Mouse (Mus musculus) gastrocnemius, adult 8-10 months (tissue): ENCODE measurements around the gene Prim1. TPM values are rescaled to one million over a fixed set of nuclear protein-coding genes. Genes with fewer than 3 reads are reported as not detected.
"Not testable (repeated sequence)": the region's sequence is repeated elsewhere in the genome, so short reads cannot be mapped to it uniquely, and the experiment has no call there.

Experiments used
- DNase-seq, 2 experiments: peaks; one replicate each; pipeline ENCODE4 v3.0.0; 2022; ENCODE audit warnings: low spot score in 2 of 2
- total RNA-seq, 4 experiments: library from RNA; stranded (reverse); gene quantifications; 2 replicates each; pipeline ENCODE4 v1.2.4; 2022

Gene Prim1
- total RNA-seq, 4 experiments from 2014 or later, result 0.40 to 1.0 (median 0.45) TPM

DNA sequence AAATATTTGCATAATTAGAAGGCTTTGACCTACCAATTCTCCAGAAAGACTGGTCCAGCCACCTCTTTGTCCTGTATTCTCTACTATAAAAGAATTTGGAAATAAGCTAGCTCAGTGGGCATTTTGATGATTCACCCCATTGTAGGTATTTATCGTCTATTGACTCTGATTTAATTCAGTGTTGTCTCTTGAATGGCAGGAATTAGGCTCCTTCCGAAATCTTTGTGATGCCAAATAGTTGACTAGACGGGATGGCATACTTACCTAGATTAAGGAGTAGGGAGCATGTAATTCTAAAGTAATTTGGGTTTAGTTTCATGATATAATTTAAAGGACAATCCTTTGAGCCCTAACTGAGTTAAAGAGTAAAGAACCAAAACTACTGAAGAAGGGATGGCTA is 23.0 kb downstream of the Prim1 start:
- DNase-seq, result no peak

DNA sequence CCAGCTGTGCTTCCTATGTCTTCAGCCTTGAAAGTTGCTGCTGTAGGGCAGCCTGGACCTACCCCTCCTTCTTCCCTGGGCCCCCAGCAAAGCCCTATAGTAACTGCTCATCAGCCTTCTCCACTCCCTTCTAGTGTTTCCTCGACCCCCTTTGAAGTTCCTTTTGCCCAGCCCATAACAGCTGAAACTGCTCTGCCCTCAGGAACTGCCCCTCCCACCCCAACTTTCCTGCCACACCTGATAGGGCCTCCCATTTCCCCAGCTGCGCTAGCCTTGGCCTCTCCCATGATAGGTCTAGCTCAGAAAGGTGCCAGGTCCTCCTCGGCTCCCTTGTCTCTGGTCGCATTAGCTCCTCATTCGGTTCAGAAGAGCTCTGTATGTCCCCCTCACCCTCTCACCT is 24.2 kb downstream of the Prim1 start:
- no peak for DNase-seq

DNA sequence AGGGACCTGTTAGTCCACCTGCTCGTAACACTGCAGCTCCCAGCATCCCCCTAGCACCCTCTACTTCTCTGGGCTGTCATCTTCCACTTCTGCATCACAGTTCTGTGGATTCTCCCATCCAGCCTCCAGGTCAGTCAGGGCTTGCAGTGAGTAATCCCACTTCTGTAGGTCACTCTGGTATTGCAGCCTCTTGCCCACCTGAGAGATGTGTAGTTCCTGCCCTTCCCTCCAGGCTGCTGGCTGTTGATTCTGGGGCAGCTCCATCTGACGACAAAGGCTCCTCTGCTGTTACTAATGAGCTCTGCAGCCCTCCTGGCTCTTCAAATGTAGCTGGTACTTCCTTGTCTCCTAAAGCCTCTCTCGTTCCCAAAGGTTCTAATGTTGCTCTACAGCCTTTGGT is 24.9 kb downstream of the Prim1 start:
- no peak for DNase-seq

DNA sequence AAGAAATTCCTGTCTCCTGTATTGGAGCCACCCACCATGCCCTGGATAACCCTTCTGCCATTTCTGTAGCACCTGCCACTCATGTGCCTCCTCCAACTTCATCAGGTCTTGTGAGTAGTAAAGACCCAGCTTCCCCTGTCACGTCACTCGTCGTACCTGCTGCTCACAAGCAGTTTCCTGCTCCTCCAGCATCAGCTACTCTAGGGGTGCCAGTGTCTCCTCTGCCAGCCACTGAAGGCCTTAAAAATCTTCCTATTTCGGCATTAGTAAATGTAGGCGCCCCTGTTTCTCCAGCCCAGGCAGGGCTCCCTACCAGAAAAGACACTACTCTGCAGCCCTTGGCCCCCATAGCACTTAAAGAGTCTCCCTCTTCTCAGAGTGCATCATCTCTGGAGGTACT is 25.3 kb downstream of the Prim1 start:
- DNase-seq, result no peak

DNA sequence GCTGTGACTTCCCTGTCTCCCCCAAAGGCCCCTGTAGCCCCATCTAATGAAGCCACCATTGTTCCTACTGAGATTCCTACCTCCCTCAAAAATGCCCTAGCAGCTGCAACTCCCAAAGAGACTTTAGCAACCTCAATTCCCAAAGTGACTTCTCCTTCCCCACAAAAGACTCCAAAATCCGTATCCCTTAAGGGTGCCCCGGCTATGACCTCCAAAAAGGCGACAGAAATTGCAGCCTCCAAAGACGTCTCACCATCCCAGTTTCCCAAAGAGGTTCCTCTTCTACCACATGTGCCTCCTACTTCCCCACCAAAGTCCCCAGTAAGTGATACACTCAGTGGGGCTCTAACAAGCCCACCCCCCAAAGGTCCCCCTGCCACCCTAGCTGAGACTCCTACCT is 26.7 kb downstream of the Prim1 start:
- DNase-seq, result no peak

DNA sequence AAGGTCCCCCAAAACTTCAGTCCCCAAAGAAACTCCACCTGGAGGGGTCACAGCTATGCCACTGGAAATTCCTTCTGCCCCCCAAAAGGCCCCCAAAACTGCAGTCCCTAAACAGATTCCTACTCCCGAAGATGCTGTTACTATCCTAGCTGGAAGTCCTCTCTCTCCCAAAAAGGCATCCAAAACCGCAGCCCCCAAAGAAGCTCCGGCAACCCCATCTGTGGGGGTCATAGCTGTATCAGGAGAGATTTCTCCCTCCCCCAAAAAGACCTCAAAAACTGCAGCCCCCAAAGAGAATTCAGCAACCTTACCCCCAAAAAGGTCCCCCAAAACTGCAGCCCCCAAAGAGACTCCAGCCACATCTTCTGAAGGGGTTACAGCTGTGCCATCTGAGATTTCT is 27.5 kb downstream of the Prim1 start:
- DNase-seq, result no peak

DNA sequence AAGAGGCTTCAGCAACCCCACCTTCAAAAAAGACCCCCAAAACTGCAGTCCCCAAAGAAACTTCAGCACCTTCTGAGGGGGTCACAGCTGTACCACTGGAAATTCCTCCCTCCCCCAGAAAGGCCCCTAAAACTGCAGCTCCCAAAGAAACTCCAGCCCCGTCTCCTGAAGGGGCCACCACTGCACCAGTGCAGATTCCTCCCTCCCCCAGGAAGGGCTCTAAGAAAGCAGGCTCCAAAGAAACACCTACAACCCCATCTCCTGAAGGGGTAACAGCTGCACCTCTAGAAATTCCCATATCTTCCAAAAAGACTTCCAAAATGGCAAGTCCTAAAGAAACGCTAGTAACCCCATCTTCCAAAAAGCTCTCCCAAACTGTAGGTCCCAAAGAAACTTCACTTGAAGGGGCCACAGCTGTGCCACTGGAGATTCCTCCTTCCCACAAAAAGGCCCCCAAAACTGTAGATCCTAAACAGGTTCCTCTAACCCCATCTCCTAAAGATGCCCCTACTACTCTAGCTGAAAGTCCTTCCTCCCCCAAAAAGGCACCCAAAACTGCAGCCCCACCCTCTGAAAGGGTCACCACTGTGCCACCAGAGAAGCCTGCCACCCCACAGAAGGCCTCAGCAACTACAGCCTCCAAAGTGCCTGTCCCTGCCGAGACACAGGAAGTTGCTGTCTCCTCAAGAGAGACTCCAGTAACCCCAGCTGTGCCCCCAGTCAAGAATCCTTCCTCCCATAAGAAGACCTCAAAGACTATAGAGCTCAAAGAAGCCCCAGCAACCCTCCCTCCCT is 28.3 kb downstream of the Prim1 start:
- DNase-seq, result no peak

DNA sequence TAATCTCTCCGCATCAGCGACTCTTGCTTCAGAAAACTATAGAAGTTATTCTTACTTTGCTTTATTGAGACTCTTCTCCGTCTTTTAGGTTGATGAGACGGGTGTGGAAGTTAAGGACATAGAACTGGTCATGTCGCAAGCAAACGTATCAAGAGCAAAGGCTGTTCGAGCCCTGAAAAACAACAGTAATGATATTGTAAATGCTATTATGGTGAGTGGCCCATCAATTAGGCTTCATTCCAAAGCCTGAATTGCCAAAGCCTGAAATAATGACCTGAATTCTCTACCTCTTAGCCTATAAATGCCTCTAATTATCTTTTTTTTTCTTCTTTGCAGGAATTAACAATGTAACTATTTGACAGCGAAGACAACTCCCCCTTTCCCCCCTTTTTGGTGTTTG is 33.2 kb downstream of the Prim1 start:
- DNase-seq, result no peak

DNA sequence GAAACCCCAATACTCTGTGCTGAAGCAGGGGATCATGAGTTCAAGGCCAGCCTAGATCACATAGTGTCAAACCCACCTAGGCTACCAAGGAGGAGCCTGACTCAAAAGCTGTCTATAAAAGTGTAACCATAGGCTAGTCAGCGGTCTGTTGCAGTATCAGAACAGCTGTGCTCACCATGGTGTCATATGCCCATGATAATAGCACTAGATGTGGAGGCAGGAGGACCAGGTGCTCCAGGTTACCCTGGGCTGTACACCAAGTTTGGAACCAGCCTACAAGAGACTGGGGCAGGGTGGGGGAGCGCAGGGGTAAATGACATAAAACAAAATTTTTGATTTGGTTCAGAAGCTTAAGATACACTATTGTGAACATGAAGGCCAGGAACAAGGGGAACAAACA is 34.8 kb downstream of the Prim1 start:
- DNase-seq, result no peak

DNA sequence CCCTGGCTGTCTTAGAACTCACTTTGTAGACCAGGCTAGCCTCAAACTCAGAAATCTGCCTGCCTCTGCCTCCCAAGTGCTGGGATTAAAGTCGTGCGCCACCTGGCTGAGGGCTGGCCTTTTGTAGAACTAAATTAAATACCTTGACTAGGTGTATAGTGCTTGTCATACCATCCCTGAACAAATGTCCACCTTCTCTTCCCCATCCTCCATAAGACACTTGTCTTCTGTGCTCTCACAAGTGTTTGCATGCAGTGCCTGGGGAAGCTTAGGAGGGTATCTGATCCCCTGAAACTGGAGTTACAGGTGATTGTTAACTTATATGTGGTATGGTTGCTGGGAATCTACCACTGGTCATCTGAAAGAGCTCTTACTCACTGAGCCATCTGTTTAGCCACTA is 35.4 kb downstream of the Prim1 start:
- DNase-seq, result no peak

DNA sequence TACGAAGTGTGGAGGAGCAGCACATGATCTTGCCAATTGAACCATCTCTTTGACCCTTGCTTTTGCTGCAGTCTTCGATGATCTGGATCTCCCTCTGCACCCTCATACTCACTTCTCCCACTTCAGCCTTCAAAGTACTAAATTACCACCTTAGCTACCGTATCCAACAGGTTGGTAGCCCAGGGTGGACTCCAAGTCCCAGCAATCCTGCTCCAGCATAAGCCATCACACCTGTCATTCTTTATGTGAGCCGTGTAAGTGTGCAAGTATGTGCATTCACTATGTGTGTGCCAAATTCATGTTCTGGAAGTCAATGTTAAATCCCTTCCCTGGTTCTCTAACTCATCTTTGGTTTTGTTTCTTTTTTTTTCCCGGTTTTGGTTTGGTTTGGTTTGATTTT is 36.6 kb downstream of the Prim1 start:
- no peak for DNase-seq

DNA sequence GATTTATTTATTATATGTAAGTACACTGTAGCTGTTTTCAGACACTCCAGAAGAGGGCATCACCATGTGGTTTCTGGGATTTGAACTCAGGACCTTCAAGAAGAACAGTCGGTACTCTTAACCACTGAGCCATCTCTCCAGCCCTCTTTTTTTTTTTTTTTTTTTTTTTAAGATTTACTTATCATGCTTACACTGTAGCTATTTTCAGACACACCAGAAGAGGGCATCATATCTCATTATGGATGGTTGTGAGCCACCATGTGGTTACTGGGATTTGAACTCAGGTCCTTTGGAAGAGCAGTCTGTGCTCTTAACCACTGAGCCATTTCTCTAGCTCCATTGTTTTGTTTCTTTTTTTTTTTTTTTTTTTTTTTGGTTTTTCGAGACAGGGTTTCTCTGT is 37.2 kb downstream of the Prim1 start:
- DNase-seq, result not testable (repeated sequence)

DNA sequence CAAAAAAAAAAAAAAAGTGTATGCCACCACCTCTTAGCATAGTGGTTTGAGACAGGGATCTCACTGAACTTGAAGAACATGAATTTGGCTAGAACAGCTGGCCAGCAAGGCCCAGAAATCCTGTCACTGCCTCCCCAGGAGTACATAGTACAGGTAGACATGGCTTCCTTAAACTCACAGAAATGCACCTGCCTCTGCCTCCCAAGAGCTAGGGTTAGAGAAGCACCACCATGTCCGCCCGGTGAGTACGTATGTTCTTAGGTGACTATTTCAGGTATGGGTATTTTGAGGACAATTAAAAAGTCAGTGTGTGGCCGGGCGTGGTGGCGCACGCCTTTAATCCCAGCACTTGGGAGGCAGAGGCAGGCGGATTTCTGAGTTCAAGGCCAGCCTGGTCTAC is 38.0 kb downstream of the Prim1 start:
- DNase-seq, result no peak

DNA sequence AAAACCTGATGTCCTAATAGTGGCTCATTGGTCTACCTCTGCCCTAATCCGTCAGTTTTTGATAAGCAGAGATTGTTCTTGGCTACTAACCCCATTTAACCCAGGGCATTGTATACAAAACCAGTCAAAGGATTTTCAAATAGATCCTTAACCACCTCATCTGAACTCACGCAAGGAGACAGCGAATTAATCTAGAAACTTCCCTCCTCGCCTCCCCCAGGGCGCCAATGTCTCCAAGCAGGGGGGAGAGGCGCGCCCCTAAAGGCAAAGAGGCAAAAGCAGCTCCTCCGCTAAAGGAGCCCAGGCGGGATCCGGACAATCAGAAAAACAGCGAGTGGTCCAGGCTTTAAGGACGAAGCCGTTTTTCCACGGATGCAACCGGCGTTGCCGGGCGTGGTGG is 43.2 kb downstream of the Prim1 start:
- no peak for DNase-seq

DNA sequence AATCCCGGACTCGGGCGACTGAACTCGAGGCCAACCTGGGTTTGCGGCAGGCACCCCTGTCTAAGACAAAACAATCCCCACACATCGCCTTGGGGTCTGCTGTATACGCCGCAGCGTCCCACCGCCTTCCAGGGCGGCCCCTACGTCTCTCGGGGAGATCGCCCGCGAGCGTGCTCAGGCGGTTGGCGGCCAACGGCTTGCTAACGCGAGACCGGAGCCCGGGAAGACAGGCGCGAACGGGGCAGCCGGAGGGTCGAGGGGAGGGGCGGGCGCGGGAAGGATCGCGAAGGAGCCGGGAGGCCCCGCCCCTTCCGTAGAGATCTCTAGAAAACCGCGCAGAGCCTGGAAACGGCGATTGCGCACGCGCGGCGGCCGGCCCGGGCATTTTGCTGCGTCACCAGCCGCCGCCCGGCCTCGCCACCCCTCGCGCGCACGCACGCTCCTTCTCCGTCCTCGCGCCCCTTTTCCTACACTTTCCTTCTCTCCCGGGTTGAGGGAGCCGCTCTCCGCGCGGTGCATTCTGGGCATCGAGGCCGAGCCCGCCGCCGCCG is 43.7 kb downstream of the Prim1 start, which contains the start of gene Ptges3:
Ptges3 (plus strand) TSS at position 354 of the 551 bp plus-strand sequence.
- peak; percentile 95 to 97 for DNase-seq

DNA sequence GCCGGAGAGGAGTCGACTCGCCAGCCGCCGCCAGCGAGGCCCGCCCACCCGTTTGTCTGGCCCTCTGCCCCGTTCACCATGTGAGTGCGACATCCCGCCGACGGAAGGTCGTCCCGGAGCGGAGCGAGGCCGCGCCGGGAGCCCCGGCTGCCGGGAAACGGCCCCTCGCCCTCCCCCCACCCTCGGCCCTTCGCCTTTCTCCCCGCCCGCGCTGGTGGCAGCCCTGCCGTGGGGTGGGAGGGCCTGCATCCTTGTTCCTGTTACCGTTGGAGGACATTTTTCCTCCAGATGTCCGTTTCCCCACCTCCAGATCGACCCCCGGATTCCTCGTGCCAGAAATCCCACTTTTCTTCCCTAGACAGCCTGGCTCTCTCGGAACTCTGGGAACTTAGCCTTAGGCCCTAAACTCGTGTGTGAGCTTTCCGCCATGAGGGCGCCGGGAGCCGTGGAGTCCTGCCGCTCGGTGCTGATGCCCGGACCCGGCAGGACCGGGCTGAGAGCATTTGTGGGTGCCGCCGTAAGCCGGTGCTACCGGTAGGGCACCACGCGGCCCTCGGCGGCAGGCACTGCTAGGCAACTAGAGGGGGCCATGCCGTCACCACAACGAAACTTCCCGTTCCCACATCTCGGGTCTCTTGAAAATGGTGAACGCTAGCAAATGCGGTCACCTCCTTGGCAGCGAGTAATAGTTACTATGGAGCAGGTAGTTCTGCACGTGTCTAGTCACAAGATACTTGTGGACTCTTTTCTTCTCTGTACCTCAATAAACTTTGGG is 44.4 kb downstream of the Prim1 start:
- peak; percentile 27 to 30 for DNase-seq

DNA sequence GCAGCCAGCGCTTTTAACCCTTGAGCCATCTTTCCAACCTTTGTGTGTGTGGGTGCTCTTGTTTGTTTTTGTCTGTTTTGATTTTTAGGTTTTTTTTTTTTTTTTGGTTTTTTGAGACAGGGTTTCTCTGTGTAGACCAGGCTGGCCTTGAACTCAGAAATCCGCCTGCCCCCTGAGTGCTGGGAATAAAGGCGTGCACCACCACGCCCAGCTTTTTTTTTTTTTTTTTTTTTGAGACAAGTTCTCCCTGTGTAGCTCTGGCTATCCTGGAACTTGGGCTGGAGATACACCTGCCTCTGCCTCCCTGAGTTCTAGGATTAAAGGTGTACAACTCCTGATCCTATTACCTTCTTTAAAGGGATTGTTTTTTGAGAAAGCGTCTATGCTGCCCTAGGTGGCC is 46.1 kb downstream of the Prim1 start:
- no peak for DNase-seq

DNA sequence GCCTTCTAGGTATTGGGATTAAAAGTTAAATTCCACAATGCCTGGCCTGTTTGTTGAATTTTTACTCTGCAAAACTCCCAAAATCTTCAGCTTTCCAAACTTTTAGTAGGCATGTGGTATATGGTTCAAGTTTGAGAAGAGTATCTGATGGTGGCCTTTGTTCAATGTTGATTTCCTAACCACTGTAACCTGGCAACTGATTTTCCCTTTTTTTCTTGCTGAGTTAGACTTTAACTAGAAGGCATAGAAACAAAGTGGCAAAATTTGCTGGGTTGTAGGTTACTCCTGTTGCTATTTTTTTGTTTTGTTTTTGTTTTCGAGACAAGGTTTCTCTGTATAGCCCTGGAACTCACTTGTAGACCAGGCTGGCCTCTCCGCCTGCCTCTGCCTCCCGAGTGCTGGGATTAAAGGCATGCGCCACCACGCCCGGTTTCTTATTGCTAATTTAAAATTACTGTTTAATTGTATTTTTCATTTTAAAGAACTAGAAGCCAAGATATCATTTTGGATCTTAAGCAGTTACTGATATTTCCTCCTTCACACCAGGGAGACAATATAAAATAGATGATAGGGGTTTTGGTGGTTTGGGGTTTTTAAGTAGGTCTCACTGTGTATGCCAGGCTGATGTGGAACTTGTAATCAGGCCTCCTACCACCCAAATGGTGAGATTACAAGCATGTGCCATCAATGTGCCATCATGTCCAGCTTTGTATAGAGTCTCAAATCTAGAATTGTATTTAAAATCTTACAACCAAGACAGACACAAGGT is 47.4 kb downstream of the Prim1 start:
- DNase-seq, result no peak

DNA sequence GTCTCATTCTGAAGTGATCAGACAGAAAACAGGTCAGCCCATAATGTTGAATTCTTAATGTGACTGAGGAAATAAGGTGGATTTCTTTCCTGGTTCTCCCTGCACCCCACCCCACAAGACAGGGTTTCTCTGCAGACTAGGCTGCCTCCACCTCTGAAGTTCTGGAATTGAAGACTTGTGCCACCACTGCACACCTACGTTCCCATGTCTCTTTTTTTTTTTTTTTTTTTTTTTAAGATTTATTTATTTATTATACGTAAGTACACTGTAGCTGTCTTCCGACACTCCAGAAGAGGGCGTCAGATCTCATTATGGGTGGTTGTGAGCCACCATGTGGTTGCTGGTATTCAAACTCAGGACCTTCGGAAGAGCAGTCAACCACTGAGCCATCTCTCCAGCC is 51.1 kb downstream of the Prim1 start:
- no peak for DNase-seq

DNA sequence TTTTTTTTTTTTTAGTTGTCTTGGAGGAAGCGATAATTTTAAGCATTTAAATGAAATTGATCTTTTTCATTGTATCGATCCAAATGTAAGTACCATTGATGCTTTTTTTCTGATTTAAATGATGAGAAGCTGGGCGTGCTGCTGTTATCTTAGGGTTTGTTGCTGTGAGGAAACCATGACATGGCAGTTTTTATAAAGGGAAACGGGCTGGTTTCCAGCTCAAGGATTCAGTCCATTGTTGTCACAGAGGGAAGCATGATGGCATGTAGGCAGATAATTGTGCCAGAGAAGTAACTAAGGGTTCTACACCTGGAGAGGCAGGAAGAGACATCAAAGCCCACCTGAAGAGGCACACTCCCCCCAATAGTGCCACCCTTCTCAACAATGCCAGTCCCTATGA is 54.2 kb downstream of the Prim1 start:
- no peak for DNase-seq

DNA sequence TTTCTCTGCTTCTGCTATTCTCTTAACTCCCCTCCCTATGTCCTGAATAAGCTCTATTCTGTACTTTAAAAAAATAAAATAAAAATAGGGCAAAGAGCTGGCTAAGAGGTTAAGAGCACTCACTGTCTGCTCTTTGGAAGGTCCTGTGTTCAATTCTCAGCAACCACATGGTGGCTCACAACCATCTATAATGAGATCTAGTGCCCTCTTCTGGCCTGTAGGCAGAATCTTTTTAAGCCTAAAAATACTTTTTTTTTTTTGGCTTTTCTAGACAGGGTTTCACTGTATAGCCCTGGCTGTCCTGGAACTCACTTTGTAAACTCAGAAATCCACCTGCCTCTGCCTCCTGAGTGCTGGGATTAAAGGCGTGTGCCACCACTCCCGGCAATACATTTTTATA is 55.5 kb downstream of the Prim1 start:
- not testable (repeated sequence) for DNase-seq

DNA sequence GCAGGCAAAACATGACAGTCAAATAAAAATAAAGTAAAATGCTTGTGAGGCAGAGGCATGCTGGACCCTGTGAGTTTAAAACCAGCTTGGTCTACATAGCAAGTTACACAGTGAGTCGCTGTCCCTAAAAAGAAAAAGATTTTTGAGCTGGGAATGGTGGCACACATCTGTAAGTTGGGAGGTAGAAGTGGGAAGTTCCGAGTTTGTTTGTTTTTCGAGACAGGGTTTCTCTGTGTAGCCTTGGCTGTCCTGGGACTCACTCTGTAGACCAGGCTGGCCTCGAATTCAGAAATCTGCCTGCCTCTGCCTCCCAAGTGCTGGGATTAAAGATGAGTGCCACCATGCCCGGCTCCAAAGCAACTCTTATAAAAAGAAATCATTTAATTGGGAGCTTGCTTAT is 63.3 kb downstream of the Prim1 start:
- not testable (repeated sequence) for DNase-seq
